Mouse (Mus musculus): ENCODE data around the gene Slc41a2.

Slc41a2 gene

GRCm38 (mm10) chr10:83234391-83234790 lies 103.3 kb downstream of the Slc41a2 start:
- in situ Hi-C loops (cut with MboI, MseI), result no loop called here

GRCm38 (mm10) chr10:83233967-83234366 lies 103.7 kb downstream of the Slc41a2 start:
- in situ Hi-C loops (cut with MboI, MseI), result no loop called here

- in situ Hi-C loops (cut with MboI, MseI), result no loop called here
These were observed 109.1 kb downstream of the Slc41a2 start for GRCm38 (mm10) chr10:83228626-83229025.

- in situ Hi-C loops (cut with MboI, MseI), result no loop called here
These were observed 112.7 kb downstream of the Slc41a2 start for GRCm38 (mm10) chr10:83224999-83225398.

- in situ Hi-C loops (cut with MboI, MseI), result no loop called here
These were observed 116.8 kb downstream of the Slc41a2 start for GRCm38 (mm10) chr10:83220847-83221246.

GRCm38 (mm10) chr10:83220217-83220616 lies 117.5 kb downstream of the Slc41a2 start:
- in situ Hi-C loops (cut with MboI, MseI), result no loop called here

- in situ Hi-C loops (cut with MboI, MseI), result no loop called here
These were observed 118.0 kb downstream of the Slc41a2 start for GRCm38 (mm10) chr10:83219729-83220128.

GRCm38 (mm10) chr10:83218778-83219177 lies 118.9 kb downstream of the Slc41a2 start:
- in situ Hi-C loops (cut with MboI, MseI), result no loop called here

GRCm38 (mm10) chr10:83217256-83217655 lies 120.4 kb downstream of the Slc41a2 start:
- in situ Hi-C loops (cut with MboI, MseI), result no loop called here

- in situ Hi-C loops (cut with MboI, MseI), result no loop called here
These were observed 122.1 kb downstream of the Slc41a2 start for GRCm38 (mm10) chr10:83215559-83215958.

- in situ Hi-C loops (cut with MboI, MseI), result no loop called here
These were observed 125.1 kb downstream of the Slc41a2 start for GRCm38 (mm10) chr10:83212618-83213017.

GRCm38 (mm10) chr10:83210968-83211583 lies 126.6 kb downstream of the Slc41a2 start:
- in situ Hi-C loops (cut with MboI, MseI), result no loop called here

- in situ Hi-C loops (cut with MboI, MseI), result no loop called here
These were observed 127.6 kb downstream of the Slc41a2 start for GRCm38 (mm10) chr10:83210122-83210521.

- in situ Hi-C loops (cut with MboI, MseI), result no loop called here
These were observed 128.3 kb downstream of the Slc41a2 start for GRCm38 (mm10) chr10:83209388-83209787.

- in situ Hi-C loops (cut with MboI, MseI), result no loop called here
These were observed 129.2 kb downstream of the Slc41a2 start for GRCm38 (mm10) chr10:83208436-83208835.

GRCm38 (mm10) chr10:83202906-83203702 lies 134.6 kb downstream of the Slc41a2 start:
- in situ Hi-C loops (cut with MboI, MseI), result no loop called here

GRCm38 (mm10) chr10:83201525-83201924 lies 136.2 kb downstream of the Slc41a2 start:
- in situ Hi-C loops (cut with MboI, MseI), result no loop called here

- in situ Hi-C loops (cut with MboI, MseI), result no loop called here
These were observed 138.4 kb downstream of the Slc41a2 start for GRCm38 (mm10) chr10:83199290-83199689.

GRCm38 (mm10) chr10:83198692-83199091 lies 139.0 kb downstream of the Slc41a2 start:
- in situ Hi-C loops (cut with MboI, MseI), result no loop called here

- in situ Hi-C loops (cut with MboI, MseI), result no loop called here
These were observed 139.9 kb downstream of the Slc41a2 start for GRCm38 (mm10) chr10:83197690-83198336.

GRCm38 (mm10) chr10:83191982-83192381 lies 145.7 kb downstream of the Slc41a2 start:
- in situ Hi-C loops (cut with MboI, MseI), result loop anchor here (5.0 kb wide), 1 partner anchor 290 kb away; no protein-coding TSS in a partner anchor

- in situ Hi-C loops (cut with MboI, MseI), result loop anchor here (5.0 kb wide), 1 partner anchor 289 kb away; no protein-coding TSS in a partner anchor
These were observed 146.2 kb downstream of the Slc41a2 start for GRCm38 (mm10) chr10:83191476-83191875.
